Mouse (Mus musculus): ENCODE measurements around the gene Trpm3. TPM values are rescaled to one million over a fixed set of nuclear protein-coding genes. Genes with fewer than 3 reads are reported as not detected.

Gene Trpm3
- polyA plus RNA-seq, 1 experiment from 2014 or later = 3.2 TPM

DNA sequence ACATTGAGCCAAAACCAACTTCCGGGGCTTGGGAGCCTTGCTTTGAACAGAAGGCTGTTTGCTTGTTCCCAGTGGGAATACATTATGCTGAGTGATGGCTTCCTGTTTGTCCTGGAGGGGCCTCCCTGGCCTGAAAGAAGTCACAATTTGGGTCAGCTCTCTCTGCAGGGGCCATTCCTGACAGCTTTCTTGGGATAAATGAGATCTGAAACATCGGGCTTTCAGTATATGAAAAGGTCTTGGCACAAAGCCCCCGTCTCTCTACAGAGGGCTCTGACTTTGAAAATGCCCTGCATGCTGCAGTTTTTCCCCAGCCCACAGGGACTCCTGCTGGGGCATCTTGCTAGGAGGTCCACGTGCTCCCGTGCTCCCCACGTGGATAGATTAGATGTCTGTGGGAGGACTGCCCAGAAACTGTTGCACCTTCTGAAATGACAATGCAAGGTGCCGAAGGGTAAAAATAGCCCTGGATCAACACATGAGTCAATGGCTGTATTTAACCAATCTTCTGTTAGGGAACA is 415.6 kb downstream of the Trpm3 start:
- Histone ChIP-seq H3K4me1 (ENCODE audit: insufficient read depth, low read length) (0 out of 2 replicates have a peak, but pooled peaks cover 5% of the 10 kb centered on the region), H3K4me2 (replicated peaks; ENCODE audit: low read depth, low read length) (peak overlapping the region; percentile 23), H3K4me3 (ENCODE audit: low read length) (no peak overlapping the region), H3K9me3 (ENCODE audit: low read length) (no peaks in the 10 kb centered on the region), H3K9ac (replicated peaks; ENCODE audit: low read length) (no peak overlapping the region), H3K27me3 (ENCODE audit: insufficient read depth, low read length) (no peaks in the 10 kb centered on the region), H3K27ac (ENCODE audit: low read length) (peak overlapping the region; percentile 25; the same call in 1 of the 2 replicates), H3K36me3 (ENCODE audit: insufficient read depth, low read length) (no peaks in the 10 kb centered on the region)
- 11% methylated on average over 7 of the region's 7 CpGs for WGBS
- ATAC-seq (ENCODE audit: low FRiP score, low TSS enrichment) = peak; percentile 81; the same call in 1 of the 2 replicates

- ATAC-seq (ENCODE audit: low FRiP score, low TSS enrichment) = peak; percentile 61; the same call in 1 of the 2 replicates
Observed at GRCm38 (mm10) chr19:22572396-22572795, 433.6 kb downstream of the Trpm3 start.

DNA sequence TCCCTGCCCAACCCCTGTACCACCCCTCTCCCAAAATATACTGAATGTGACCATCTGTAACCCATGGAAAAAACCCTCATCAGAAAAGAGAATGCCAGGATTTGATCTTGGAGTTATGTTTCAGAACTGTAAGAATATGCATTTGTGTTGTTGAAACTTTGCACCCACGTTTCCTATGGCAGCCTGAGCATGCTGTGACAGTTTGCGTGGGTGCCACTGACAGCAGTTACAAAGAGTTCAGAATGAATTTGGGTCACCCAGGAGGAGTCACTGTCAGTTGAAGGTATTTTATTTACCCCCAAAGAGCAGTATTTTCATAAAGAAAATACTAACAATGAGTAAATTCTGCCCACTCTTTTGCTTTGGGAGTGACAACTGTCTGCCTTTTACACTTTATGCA is 434.0 kb downstream of the Trpm3 start:
- 79% methylated on average over 2 of the region's 2 CpGs for WGBS
- H3K9ac ChIP-seq (replicated peaks; ENCODE audit: low read length) = no peak overlapping the region
- H3K27ac ChIP-seq (ENCODE audit: low read length) = no peak overlapping the region
- H3K36me3 ChIP-seq (ENCODE audit: insufficient read depth, low read length) = no peaks in the 10 kb centered on the region
- no peaks in the 10 kb centered on the region for H3K27me3 ChIP-seq (ENCODE audit: insufficient read depth, low read length)
- H3K4me2 ChIP-seq (replicated peaks; ENCODE audit: low read depth, low read length) = no peak overlapping the region
- H3K4me1 ChIP-seq (ENCODE audit: insufficient read depth, low read length) = no peaks in the 10 kb centered on the region
- H3K9me3 ChIP-seq (ENCODE audit: low read length) = no peaks in the 10 kb centered on the region
- no peak overlapping the region for H3K4me3 ChIP-seq (ENCODE audit: low read length)
- ATAC-seq (ENCODE audit: low FRiP score, low TSS enrichment) = no peak

More at GRCm38 (mm10) chr19:22572396-22572795, 433.6 kb downstream of the Trpm3 start:
- WGBS = 66% methylated on average over 11 of the region's 11 CpGs
- Histone ChIP-seq H3K27ac (ENCODE audit: low read length) (no peak overlapping the region), H3K4me3 (ENCODE audit: low read length) (no peak overlapping the region), H3K27me3 (ENCODE audit: insufficient read depth, low read length) (no peaks in the 10 kb centered on the region), H3K36me3 (ENCODE audit: insufficient read depth, low read length) (no peaks in the 10 kb centered on the region), H3K4me1 (ENCODE audit: insufficient read depth, low read length) (no peaks in the 10 kb centered on the region), H3K4me2 (replicated peaks; ENCODE audit: low read depth, low read length) (no peak overlapping the region), H3K9ac (replicated peaks; ENCODE audit: low read length) (no peak overlapping the region), H3K9me3 (ENCODE audit: low read length) (no peaks in the 10 kb centered on the region)

DNA sequence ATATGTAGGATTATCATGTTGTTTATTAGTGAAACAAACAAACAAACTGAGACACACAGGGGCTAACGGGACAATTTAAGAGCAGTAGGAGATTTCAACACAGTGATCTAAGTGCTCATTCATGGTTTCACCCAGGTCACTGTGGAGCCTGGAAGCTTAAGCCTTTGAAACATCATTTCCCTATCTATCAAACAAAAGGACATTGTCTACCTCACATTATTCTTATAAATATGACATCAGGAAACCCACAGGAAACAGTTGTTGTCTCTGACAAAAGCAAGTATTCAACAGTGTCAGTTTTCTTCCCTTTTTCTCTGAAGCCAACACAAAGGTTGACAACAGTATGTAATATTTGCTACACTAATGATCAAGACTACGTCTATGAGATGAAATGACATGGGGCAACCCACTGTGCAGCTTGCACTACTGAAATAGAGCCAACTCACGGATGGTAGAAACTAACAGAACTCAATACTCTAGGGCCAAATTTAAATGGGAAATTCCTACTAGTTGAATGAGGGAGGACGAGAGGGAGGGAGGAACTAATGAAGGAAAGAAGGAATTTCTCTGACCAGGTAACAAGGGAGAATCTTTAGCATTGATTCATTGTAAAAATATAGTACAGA is 443.4 kb downstream of the Trpm3 start:
- no peaks in the 10 kb centered on the region for H3K4me1 ChIP-seq (ENCODE audit: insufficient read depth, low read length)
- H3K36me3 ChIP-seq (ENCODE audit: insufficient read depth, low read length) = no peaks in the 10 kb centered on the region
- H3K27me3 ChIP-seq (ENCODE audit: insufficient read depth, low read length) = no peaks in the 10 kb centered on the region
- ATAC-seq (ENCODE audit: low FRiP score, low TSS enrichment) = no peak
- no peak overlapping the region for H3K27ac ChIP-seq (ENCODE audit: low read length)
- H3K9me3 ChIP-seq (ENCODE audit: low read length) = no peaks in the 10 kb centered on the region
- H3K4me3 ChIP-seq (ENCODE audit: low read length) = no peak overlapping the region
- no peak overlapping the region for H3K9ac ChIP-seq (replicated peaks; ENCODE audit: low read length)
- WGBS = 75% methylated on average over 4 of the region's 4 CpGs
- no peak overlapping the region for H3K4me2 ChIP-seq (replicated peaks; ENCODE audit: low read depth, low read length)

DNA sequence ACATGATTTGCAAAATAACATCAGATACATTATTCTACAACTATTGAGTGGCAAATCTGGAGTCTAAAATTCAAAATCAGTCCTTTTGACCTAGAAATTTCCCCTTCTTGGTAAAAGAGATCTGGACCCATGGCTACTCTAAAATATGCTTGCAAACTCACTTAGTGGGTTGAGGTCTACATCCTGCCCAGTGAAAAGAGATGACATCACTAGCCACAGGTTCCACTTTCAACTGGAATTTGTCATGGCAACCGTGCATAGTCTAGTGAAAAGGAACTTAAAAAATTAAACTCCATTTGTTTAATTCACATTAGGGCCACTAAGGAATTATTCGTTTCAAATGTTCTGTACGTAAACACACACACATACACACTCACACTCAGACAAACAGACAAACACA is 455.6 kb downstream of the Trpm3 start:
- Histone ChIP-seq H3K27ac (ENCODE audit: low read length) (no peak overlapping the region), H3K4me1 (ENCODE audit: insufficient read depth, low read length) (no peaks in the 10 kb centered on the region), H3K36me3 (ENCODE audit: insufficient read depth, low read length) (no peaks in the 10 kb centered on the region), H3K27me3 (ENCODE audit: insufficient read depth, low read length) (no peaks in the 10 kb centered on the region), H3K4me2 (replicated peaks; ENCODE audit: low read depth, low read length) (no peak overlapping the region), H3K4me3 (ENCODE audit: low read length) (no peak overlapping the region), H3K9me3 (ENCODE audit: low read length) (no peaks in the 10 kb centered on the region), H3K9ac (replicated peaks; ENCODE audit: low read length) (no peak overlapping the region)
- WGBS = 88% methylated on average over 3 of the region's 3 CpGs
- no peak for ATAC-seq (ENCODE audit: low FRiP score, low TSS enrichment)

DNA sequence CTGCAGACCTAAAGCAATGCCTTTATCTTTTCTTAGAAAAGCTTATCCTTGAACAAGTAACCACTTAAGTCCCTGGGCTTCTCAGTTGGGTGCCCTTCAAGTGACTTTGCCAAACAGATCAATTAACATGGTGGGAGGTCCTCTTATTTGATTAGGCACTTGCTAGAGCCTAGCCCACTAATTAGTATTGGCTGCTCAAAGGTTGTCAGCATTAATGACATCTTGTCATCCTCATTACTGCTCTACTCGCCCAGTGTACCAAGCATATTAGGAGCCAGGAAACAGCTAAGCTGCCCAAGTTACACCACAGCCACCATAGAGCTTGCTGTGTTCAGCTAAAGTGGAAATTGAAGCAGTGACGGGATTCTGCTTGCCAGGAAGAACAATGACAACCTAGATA is 456.4 kb downstream of the Trpm3 start:
- Histone ChIP-seq H3K9ac (replicated peaks; ENCODE audit: low read length) (no peak overlapping the region), H3K4me2 (replicated peaks; ENCODE audit: low read depth, low read length) (no peak overlapping the region), H3K27me3 (ENCODE audit: insufficient read depth, low read length) (no peaks in the 10 kb centered on the region), H3K36me3 (ENCODE audit: insufficient read depth, low read length) (no peaks in the 10 kb centered on the region), H3K9me3 (ENCODE audit: low read length) (no peaks in the 10 kb centered on the region), H3K4me1 (ENCODE audit: insufficient read depth, low read length) (no peaks in the 10 kb centered on the region), H3K27ac (ENCODE audit: low read length) (no peak overlapping the region), H3K4me3 (ENCODE audit: low read length) (no peak overlapping the region)
- 72% methylated on average over 2 of the region's 2 CpGs for WGBS
- no peak for ATAC-seq (ENCODE audit: low FRiP score, low TSS enrichment)

DNA sequence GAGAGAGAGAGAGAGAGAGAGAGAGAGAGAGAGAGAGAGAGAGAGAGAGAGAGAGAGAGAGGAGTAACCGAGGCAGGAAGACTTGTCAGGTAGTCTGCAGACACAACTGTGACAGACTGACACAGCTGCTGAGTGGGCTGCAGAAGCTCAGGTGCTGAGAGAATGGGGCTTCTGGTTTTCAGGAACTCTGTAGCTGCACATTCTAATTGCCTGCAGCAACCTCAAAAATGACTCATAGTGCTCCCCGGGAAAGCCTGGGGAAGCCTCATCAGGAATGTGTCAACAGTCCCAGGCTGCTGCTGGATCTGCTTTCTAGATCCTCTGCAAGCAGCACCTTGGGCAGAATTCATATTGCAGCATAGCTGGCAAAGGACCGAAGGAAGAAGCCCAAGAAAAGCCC is 457.9 kb downstream of the Trpm3 start:
- Histone ChIP-seq H3K9me3 (ENCODE audit: low read length) (no peaks in the 10 kb centered on the region), H3K4me2 (replicated peaks; ENCODE audit: low read depth, low read length) (no peak overlapping the region), H3K9ac (replicated peaks; ENCODE audit: low read length) (no peak overlapping the region), H3K36me3 (ENCODE audit: insufficient read depth, low read length) (no peaks in the 10 kb centered on the region), H3K27ac (ENCODE audit: low read length) (no peak overlapping the region), H3K4me3 (ENCODE audit: low read length) (no peak overlapping the region), H3K4me1 (ENCODE audit: insufficient read depth, low read length) (no peaks in the 10 kb centered on the region), H3K27me3 (ENCODE audit: insufficient read depth, low read length) (no peaks in the 10 kb centered on the region)
- ATAC-seq (ENCODE audit: low FRiP score, low TSS enrichment) = no peak
- 66% methylated on average over 3 of the region's 3 CpGs for WGBS

DNA sequence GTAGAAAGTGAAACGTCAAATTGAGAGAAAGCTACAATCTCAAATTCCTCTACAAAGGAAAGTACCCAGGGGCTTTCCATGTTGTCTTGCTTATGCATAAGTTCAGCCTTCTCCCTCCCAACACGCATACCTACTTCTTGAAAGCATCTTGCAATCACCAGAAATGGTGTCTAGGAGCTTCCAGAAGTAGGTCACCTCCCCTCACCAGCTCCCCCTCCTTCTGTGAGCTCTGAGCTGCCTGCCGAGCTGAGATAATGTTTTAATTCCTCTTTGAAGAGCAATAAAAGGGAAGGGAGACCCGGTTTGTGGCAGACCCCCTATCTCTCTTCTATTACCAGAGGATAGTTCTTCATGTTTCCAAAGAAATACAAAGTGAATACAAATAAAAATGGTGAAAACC is 465.5 kb downstream of the Trpm3 start:
- H3K27me3 ChIP-seq (ENCODE audit: insufficient read depth, low read length) = no peaks in the 10 kb centered on the region
- H3K9me3 ChIP-seq (ENCODE audit: low read length) = no peaks in the 10 kb centered on the region
- ATAC-seq (ENCODE audit: low FRiP score, low TSS enrichment) = no peak
- no peaks in the 10 kb centered on the region for H3K36me3 ChIP-seq (ENCODE audit: insufficient read depth, low read length)
- peaks cover 4% of the 10 kb centered on the region; the same call in 1 of the 2 replicates for H3K4me1 ChIP-seq (ENCODE audit: insufficient read depth, low read length)
- WGBS = 32% methylated on average over 4 of the region's 4 CpGs
- no peak overlapping the region for H3K4me3 ChIP-seq (ENCODE audit: low read length)
- no peak overlapping the region for H3K27ac ChIP-seq (ENCODE audit: low read length)
- no peak overlapping the region for H3K4me2 ChIP-seq (replicated peaks; ENCODE audit: low read depth, low read length)
- H3K9ac ChIP-seq (replicated peaks; ENCODE audit: low read length) = no peak overlapping the region

DNA sequence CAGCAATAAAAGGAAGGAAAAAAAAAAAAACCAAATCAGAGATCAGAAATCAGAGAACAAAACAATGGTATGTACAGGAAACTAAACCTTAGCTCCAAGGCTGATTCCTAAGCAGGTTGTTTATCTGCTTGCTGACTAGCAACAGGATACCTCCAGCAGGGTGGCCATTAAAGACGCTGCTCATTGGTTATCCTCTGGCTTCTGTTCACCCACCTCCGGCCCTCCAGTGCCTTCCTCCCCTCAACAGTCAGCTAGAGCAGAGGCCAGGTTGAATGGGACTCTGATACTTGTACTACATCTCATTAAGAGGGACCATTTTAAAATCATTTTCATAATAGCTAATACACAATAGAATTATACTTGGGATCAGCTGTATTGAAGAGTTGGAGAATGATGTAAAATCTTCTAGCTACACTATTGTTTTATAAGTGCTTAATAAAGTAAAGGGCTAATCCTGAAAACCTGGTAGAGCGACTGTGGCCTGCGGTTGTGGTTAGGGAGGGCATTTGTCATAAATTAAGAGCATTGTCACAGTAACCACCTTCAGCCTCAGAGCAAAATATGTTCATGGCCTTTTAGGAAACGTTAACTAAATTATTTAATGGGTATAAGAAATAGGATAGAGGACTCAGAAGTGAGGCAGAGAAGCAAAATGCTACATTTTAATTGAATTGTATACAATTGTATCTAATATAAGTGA is 469.3 kb downstream of the Trpm3 start:
- Histone ChIP-seq H3K4me3 (ENCODE audit: low read length) (no peak overlapping the region), H3K4me1 (ENCODE audit: insufficient read depth, low read length) (peaks cover 4% of the 10 kb centered on the region; the same call in 1 of the 2 replicates), H3K36me3 (ENCODE audit: insufficient read depth, low read length) (no peaks in the 10 kb centered on the region), H3K9ac (replicated peaks; ENCODE audit: low read length) (no peak overlapping the region), H3K27ac (ENCODE audit: low read length) (no peak overlapping the region), H3K27me3 (ENCODE audit: insufficient read depth, low read length) (no peaks in the 10 kb centered on the region), H3K4me2 (replicated peaks; ENCODE audit: low read depth, low read length) (no peak overlapping the region), H3K9me3 (ENCODE audit: low read length) (no peaks in the 10 kb centered on the region)
- no peak for ATAC-seq (ENCODE audit: low FRiP score, low TSS enrichment)
- WGBS = 63% methylated on average over 5 of the region's 5 CpGs

GRCm38 (mm10) chr19:22611621-22612020 is 472.8 kb downstream of the Trpm3 start:
- H3K9ac ChIP-seq (replicated peaks; ENCODE audit: low read length) = no peak overlapping the region
- H3K4me1 ChIP-seq (ENCODE audit: insufficient read depth, low read length) = no peaks in the 10 kb centered on the region
- H3K4me3 ChIP-seq (ENCODE audit: low read length) = no peak overlapping the region
- no peaks in the 10 kb centered on the region for H3K36me3 ChIP-seq (ENCODE audit: insufficient read depth, low read length)
- no peaks in the 10 kb centered on the region for H3K9me3 ChIP-seq (ENCODE audit: low read length)
- ATAC-seq (ENCODE audit: low FRiP score, low TSS enrichment) = no peak
- H3K27ac ChIP-seq (ENCODE audit: low read length) = no peak overlapping the region
- 89% methylated on average over 2 of the region's 2 CpGs for WGBS
- no peak overlapping the region for H3K4me2 ChIP-seq (replicated peaks; ENCODE audit: low read depth, low read length)
- no peaks in the 10 kb centered on the region for H3K27me3 ChIP-seq (ENCODE audit: insufficient read depth, low read length)

Measured in kidney, embryonic 16.5 days (tissue).